Mouse (Mus musculus) cerebellum, adult (tissue): ENCODE data around the gene Spen.

Source experiments
- ATAC-seq: cut with Nextera tagmentation; 2 replicates; pipeline ENCODE4 v1.9.2; 2017; ENCODE audit warnings: mild to moderate bottlenecking, moderate library complexity, mixed read lengths; ENCODE audit not compliant: insufficient number of reproducible peaks, low FRiP score, low TSS enrichment

Gene Spen

DNA sequence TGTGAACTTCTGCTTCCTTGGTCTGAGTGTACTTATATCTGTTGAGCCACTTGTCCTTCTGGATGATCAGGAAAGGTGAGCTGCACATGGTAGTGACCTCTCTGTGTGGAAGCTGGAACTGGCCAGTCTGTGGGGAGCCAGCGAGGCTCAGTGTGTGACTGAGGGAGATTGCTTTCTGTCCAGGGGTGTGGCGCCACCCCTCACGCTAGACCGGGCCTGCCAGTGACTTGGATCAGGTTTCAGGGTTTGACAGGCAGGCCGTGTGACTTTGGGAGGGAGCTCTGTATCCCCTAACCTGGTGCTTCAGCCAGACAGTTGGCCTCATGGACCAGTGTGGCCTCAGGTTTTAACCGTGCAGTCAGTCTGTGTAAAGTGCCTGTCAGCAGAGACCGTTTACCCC lies 80.2 kb downstream of the Spen start:
- no peak for ATAC-seq

DNA sequence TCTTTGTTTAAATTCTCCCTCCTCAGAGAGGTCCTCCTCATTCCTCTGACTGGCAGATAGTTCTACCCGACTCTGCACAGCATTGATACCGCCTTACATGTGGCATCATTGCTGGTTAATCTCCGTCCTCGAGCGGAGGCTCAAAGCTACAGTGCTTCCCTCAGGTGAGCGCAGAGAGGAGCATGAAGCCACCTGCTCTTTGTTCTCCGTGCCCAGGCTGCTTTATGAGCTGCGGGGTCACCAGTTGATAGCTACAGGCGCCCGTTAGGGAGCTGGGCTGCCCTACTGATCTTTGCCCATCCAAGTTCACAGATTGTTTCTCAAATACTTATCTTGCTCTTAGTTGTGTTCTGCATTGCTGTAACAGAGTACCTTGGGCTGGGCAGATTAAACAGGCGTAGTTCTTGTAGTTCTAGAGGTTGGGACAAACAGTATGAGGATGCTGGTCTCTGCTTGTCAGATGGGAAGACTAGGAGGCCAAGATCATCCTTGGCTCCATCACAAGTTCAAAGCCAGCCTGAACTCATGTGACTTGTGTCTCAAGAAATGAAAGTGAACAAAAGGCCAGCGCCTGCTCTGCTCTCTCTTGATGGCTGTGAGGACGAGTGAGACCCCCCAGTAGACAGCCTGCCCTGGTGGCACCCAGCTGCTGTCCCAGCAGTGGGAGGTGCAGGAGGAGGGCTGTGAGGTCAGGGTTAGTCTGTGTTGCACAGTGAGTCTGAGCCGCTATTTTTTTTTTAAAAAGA lies 82.0 kb downstream of the Spen start:
- no peak for ATAC-seq

DNA sequence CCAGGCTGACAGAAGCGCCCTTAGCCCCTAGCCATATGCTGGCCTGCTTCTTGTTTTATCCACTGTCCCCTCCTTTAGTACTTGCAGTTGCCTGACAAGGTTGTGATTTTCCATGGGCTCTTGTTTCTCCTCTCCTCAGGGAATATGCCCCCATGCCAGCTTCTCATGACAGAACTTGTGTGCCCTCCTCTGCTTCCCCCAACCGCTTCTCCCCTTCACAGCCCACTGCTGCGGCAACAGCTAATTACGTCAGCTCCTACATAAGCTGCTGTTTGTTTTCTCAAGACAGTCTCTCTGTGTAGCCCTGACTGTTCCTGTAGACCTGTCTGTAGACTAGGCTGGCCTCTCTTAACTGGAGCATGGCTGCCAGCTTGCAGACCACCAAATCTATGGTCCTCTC lies 82.9 kb downstream of the Spen start:
- ATAC-seq, result no peak

DNA sequence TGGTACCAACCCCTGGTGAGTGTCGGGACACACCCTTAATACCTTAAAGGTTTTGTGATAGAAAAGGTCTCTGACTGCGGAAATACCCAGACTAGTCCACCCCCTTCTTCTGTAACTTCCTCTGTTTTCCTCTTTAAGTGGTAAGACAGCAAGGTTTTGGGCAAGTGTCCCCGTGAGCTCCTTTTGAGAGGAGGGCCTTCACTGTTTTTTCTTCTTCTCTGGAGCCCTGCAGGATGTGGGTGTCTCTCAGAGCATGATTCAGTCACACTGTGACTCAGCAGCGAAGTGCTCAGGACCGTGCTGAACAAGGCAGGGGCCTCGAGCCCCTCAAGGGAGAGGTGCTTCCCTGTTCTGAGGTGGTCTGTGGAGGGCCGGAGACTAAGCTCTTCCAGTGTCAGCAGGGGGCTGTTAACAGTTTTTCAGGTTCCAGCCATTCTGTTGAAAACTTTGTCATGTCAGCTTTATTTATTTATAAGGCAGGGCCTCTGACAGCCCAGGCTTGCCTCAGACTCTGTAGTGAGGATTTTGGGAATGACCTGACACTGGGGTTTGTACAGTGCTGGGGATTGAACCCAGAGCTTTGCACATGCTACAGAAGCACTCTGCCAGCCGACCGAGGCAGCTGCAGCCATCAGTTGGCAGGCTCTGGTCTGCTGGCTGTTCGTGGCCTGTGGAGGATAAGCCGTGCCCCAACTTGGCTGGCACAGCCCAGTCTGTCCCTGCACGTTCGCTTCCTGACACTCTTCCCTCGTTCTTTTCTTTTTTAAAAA lies 83.6 kb downstream of the Spen start:
- no peak for ATAC-seq

DNA sequence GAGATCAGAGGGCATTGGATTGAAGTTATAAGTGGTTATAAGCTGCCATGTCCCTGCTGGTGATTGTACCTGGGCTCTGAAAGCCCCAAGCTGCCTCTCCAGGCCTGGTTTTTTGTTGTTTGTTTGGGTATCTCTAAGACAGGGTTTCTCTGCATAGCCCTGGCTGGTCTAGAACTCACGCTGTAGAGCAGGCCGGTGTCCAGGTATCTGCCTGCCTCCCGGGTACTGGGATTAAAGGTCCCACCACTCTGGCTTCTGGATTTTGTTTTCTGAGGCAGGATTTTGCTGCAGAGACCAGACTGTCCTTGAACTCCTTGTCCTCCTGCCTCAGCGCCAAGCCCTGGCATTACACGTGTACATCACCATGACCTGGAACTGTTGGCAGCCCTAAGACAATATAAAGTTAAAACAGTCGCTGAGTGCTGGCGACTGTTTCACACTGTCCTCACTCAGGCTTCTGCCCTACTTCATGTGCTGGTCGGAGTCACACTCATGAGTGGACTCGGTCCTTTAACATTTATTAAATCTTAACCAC lies 86.4 kb downstream of the Spen start:
- ATAC-seq, result no peak

GRCm38 (mm10) chr4:141451251-141451650 lies 87.1 kb downstream of the Spen start:
- no peak for ATAC-seq

- no peak for ATAC-seq
Observed at GRCm38 (mm10) chr4:141446211-141446610, 92.2 kb downstream of the Spen start.

GRCm38 (mm10) chr4:141445328-141445720 lies 93.1 kb downstream of the Spen start:
- no peak for ATAC-seq

DNA sequence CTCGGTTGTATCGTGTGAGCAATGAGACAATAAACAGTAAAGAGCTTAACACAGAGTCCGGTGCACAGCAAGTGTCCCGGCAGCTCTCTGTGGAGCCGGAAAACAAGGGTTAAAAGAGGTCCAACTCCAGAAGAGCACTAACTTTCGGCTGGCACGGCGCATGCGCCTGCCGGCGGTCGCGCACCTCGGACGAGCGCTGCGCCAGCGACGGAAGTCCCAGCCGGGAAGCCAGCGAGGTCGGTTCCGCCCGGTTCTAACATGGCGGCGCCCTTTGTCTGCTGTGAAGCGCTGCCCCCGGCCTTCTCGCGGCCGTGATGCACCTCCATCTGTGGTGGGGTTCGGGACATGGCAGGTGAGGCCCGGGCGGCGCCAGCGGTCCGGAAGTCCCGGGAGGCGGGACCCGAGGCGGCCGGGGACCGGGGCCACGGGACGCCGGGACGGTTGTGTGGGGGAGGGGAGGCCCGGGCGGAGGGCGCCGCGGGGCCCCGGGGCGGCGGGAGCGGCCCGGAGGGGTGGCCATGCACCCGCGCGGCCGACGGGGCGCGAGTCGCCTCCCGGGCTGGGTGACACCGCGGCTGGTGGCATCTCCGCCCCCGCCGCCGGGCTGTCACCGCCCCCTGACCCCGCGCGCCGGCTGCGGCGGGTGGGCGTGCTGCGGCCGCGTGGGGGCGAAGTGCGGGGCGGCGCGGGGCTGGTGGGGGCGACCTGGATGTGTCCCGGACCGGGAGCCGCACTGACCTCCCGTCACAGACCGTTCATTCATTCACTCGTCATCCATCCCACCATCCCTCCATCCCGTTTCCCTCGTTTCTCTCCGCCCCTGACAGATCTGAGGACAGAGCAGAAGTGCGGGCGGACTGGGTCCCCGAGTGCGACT lies 93.7 kb downstream of the Spen start, which contains the start of gene Zbtb17:
Zbtb17 (plus strand) TSS at position 204 of the 877 bp plus-strand sequence.
- peak; percentile 84 for ATAC-seq

DNA sequence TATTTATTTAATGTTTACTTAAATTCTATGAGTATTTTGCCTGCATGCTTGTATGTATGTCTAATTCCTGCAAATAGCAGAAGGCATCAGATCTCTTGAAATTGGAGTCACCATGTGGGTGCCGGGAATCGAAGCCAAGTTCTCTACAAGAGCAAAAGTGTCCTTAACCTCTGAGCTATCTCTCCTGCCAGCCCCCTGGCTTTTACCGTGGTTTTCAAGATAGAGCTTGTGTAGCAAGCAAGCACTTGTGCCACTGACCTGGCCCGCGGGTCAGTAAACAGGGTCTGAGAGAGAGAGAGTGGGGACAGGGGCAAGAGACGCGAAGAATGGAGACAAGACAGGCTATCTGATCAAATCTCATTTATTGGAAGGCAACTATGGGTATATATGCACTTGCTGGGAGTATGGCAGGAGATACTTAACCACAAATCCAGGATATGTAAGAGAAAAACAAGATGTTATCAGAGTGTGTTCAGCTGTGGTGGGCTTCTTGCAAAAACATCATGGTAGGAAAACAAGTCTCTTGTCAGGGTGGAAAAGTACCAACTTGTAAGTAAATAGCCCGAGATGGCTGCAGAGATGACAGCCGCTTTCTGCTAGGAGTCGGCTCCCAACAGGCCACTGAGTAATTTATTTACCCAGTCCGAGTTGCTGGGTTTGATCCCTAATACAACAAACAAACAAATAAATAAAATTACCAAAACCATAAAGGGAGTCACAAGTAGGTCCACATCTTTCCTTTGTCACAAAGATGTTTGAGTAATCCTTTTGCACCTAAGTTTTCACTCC lies 94.6 kb downstream of the Spen start:
- ATAC-seq, result no peak

DNA sequence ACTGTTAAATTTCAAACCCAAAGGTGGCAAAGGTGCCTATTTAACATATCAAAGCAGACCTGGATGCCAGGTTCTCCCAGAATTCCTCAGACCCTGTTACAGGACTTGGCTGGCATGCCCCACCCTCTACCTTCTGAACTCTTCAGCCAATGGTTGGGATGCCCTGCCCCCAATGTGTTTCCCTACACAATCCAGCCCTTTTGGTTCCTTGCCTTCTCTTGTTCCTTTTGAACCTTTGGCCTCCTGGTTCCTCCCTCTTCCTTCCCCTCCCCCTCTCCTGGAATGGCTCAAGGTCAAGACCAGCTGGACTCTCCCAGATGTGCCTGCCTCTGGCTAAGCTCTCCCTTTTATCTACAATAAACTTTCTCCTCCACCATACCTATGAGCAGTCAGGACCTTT lies 97.5 kb downstream of the Spen start:
- no peak for ATAC-seq

DNA sequence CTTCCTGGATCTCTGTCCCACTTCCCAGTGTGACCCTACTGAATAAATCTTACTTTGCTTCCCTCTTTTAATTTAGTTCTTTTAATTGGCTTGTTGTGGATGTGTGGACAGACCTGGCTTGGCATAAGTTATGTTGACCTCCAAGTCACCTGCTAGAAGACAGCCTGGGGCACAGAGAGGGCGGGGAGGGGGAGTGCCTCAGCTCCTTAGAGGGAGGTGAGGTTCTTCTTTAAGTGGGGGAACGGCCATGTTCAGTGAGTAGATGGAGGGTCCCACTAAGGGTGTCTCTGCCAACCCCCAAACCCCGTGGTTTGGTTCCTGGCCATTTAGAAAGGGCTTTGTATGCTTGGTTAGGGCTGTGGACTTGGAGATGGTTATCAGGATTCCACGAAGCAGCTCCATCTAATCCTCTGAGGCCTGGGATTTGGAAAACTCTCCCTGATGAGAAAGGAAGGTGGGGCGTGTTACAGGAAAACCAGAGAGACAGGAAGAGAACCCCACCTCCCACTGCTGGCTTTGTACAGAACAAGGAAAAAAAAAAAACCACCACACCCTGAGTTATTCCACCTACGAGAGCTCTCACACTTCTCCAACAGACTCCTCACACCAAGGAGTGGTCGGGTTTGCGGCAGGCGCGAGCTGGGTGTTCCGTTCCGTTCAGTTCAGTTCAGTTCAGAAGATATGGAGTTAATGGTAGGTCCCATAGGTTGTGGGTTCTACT lies 99.2 kb downstream of the Spen start:
- ATAC-seq, result no peak

- ATAC-seq, result no peak
Observed at GRCm38 (mm10) chr4:141435974-141436373, 102.4 kb downstream of the Spen start, which contains the start of gene Srarp. Gene Srarp, minus strand, starts transcription at chr4:141436105.

- no peak for ATAC-seq
Observed at GRCm38 (mm10) chr4:141433191-141433590, 105.2 kb downstream of the Spen start.

DNA sequence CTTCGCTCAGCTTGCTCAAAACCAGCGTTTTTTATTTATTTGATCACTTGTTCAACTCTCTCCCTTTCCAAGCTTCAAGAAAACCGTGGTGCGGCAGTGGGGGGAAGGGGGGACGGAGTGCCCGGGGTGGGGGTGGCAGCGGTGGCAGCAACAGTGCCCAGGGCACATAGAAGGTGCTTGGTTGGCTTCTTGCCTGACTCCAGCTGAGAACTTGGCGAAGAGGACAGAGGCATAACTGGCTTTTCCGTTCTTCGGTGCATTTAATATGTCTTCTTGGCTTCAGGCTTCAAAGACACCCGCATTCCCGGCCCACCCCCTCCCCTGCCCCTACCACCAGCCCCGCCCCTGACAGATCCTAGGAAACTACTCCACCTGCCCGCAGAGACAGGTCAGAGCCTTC lies 105.7 kb downstream of the Spen start:
- ATAC-seq, result no peak

DNA sequence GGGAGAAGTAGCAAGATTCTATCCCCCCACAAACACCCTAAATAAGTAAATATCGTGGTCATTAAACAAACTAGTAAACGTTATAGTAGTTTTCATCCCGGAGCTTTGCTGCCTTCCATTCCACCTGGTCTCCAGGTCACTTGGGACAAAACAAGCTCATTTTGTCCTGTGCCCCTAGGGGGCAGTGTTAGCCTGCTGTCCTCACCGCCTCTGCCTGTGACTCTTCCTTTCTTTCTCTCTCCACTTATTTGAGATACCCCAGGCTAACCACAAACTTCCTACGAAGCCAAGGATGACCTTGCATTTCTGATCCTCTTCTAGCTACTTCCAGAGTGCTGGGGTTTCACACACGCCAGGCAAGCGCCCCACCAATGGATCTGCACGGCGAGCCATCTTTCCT lies 107.4 kb downstream of the Spen start:
- no peak for ATAC-seq

GRCm38 (mm10) chr4:141429847-141430246 lies 108.5 kb downstream of the Spen start:
- no peak for ATAC-seq

- no peak for ATAC-seq
Observed at GRCm38 (mm10) chr4:141429381-141429780, 109.0 kb downstream of the Spen start.

GRCm38 (mm10) chr4:141427921-141428320 lies 110.5 kb downstream of the Spen start:
- ATAC-seq, result no peak
